Mouse (Mus musculus): ENCODE measurements around the gene Exoc4. TPM values are rescaled to one million over a fixed set of nuclear protein-coding genes. Genes with fewer than 3 reads are reported as not detected.

Gene Exoc4
- polyA plus RNA-seq, 1 experiment from 2014 or later, result 40.2 TPM

DNA sequence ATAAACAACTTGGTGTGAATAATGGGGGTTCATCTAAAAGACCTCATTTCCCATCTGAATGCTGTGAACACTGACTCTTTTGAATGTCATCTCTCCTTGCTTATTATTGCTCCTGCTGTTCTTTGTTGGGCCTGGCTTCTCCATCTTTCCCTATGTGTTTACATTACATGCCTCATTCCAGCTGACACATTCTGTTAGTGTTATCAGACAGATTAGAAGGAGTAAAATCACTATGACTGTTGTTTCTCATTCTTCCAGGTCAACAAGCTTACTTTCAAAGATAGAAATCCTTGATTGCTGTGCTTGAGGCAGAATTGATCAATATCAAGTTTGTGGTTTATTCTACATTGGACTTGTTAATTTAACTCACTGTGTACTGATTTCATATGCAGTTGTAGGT lies 377.0 kb downstream of the Exoc4 start:
- no peaks in the 10 kb centered on the region for H3K9me3 ChIP-seq (ENCODE audit: control insufficient read depth, low read depth, low read length)
- no peaks in the 10 kb centered on the region for H3K36me3 ChIP-seq (ENCODE audit: control insufficient read depth, insufficient read depth, low read length)
- H3K27ac ChIP-seq (ENCODE audit: low read length), result no peak overlapping the region
- H3K27me3 ChIP-seq (ENCODE audit: control insufficient read depth, insufficient read depth, low read length), result no peaks in the 10 kb centered on the region
- H3K4me1 ChIP-seq (ENCODE audit: control insufficient read depth, insufficient read depth, low read length), result no peaks in the 10 kb centered on the region
- no peak for ATAC-seq (ENCODE audit: insufficient number of reproducible peaks, insufficient read depth, low FRiP score, low read depth)
- H3K4me2 ChIP-seq (replicated peaks; ENCODE audit: low read depth, low read length), result no peak overlapping the region
- H3K9ac ChIP-seq (replicated peaks; ENCODE audit: low read depth, low read length), result no peak overlapping the region
- no peak overlapping the region for H3K4me3 ChIP-seq (ENCODE audit: low read depth, low read length)

- Histone ChIP-seq H3K9ac (replicated peaks; ENCODE audit: low read depth, low read length) (no peak overlapping the region), H3K27ac (ENCODE audit: low read length) (no peak overlapping the region), H3K4me2 (replicated peaks; ENCODE audit: low read depth, low read length) (no peak overlapping the region), H3K27me3 (ENCODE audit: control insufficient read depth, insufficient read depth, low read length) (no peaks in the 10 kb centered on the region), H3K9me3 (ENCODE audit: control insufficient read depth, low read depth, low read length) (no peaks in the 10 kb centered on the region), H3K36me3 (ENCODE audit: control insufficient read depth, insufficient read depth, low read length) (no peaks in the 10 kb centered on the region), H3K4me3 (ENCODE audit: low read depth, low read length) (no peak overlapping the region), H3K4me1 (ENCODE audit: control insufficient read depth, insufficient read depth, low read length) (no peaks in the 10 kb centered on the region)
- no peak for ATAC-seq (ENCODE audit: insufficient number of reproducible peaks, insufficient read depth, low FRiP score, low read depth)
- 94% methylated on average over 2 of the region's 2 CpGs for WGBS
These were observed 382.2 kb downstream of the Exoc4 start for GRCm38 (mm10) chr6:33631133-33631532.

GRCm38 (mm10) chr6:33637192-33637591 lies 388.3 kb downstream of the Exoc4 start:
- Histone ChIP-seq H3K27ac (ENCODE audit: low read length) (no peak overlapping the region), H3K36me3 (ENCODE audit: control insufficient read depth, insufficient read depth, low read length) (no peaks in the 10 kb centered on the region), H3K9ac (replicated peaks; ENCODE audit: low read depth, low read length) (no peak overlapping the region), H3K4me3 (ENCODE audit: low read depth, low read length) (no peak overlapping the region), H3K27me3 (ENCODE audit: control insufficient read depth, insufficient read depth, low read length) (no peaks in the 10 kb centered on the region), H3K4me2 (replicated peaks; ENCODE audit: low read depth, low read length) (no peak overlapping the region), H3K9me3 (ENCODE audit: control insufficient read depth, low read depth, low read length) (no peaks in the 10 kb centered on the region), H3K4me1 (ENCODE audit: control insufficient read depth, insufficient read depth, low read length) (no peaks in the 10 kb centered on the region)
- ATAC-seq (ENCODE audit: insufficient number of reproducible peaks, insufficient read depth, low FRiP score, low read depth), result no peak
- WGBS, result 52% methylated on average over 2 of the region's 2 CpGs

DNA sequence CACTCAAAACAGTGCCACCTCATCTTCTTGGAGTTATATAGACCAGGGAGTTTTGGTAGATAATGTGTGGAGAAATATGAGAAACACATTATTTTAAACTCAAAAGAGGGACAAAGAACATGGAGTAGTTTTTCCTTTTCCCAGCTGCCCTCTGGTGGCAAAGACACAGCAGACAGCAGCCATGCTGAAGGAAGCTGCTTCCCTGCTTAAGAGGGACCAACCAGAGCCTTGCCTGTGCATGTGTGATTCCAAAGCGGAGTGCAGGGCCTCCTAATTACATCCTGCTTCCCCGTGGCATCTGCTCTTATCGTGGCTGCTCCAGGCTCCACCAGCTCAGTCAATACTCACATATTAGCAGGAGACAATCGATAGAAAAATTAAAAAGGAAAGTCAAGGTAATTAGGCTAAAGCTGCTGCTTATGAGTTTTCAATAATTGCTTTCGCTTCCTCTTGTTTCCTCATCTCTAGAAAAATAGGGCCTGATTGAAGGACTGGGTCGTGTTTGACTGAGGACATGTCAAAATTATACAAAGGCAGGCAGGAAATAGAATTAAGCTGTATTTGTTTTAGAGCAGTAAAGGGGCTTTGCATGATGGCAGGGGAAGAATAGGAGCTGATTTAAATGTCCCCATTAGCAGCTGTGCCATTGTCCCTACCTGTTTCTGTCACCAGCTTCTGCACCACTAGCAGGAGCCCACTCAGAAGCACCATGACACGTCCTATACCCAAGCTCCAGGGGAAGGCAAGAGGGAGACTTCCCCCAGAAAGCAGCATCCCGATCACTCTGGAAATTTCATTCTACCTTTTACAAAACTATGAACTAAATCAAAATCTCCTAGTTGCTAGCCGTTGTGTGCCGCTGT lies 433.1 kb downstream of the Exoc4 start:
- H3K9me3 ChIP-seq (ENCODE audit: control insufficient read depth, low read depth, low read length), result no peaks in the 10 kb centered on the region
- ATAC-seq (ENCODE audit: insufficient number of reproducible peaks, insufficient read depth, low FRiP score, low read depth), result no peak
- H3K36me3 ChIP-seq (ENCODE audit: control insufficient read depth, insufficient read depth, low read length), result no peaks in the 10 kb centered on the region
- no peak overlapping the region for H3K9ac ChIP-seq (replicated peaks; ENCODE audit: low read depth, low read length)
- WGBS, result 51% methylated on average over 10 of the region's 10 CpGs
- H3K4me1 ChIP-seq (ENCODE audit: control insufficient read depth, insufficient read depth, low read length), result 0 out of 2 replicates have a peak, but pooled peaks cover 3% of the 10 kb centered on the region
- H3K27ac ChIP-seq (ENCODE audit: low read length), result no peak overlapping the region
- no peak overlapping the region for H3K4me2 ChIP-seq (replicated peaks; ENCODE audit: low read depth, low read length)
- no peak overlapping the region for H3K4me3 ChIP-seq (ENCODE audit: low read depth, low read length)
- no peaks in the 10 kb centered on the region for H3K27me3 ChIP-seq (ENCODE audit: control insufficient read depth, insufficient read depth, low read length)

DNA sequence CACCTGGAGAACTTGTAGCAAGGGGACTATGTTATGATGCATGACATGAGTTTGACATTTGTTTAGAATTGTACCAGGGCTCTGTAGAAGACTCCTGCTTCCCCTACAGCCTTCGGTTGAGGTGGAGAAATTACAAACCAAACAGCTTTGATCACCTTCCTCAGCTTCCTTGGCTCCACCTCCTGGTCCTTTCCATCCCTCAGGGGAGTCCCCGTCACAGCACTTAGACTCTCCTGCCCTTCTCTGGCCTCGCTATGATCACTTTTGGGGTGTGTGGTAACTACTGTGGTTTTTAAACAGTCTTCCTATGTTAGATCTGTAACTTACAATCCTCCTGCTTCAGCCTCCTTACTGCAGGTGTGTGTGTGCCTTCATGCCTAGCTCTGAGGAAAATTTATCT lies 434.6 kb downstream of the Exoc4 start:
- Histone ChIP-seq H3K27ac (ENCODE audit: low read length) (no peak overlapping the region), H3K27me3 (ENCODE audit: control insufficient read depth, insufficient read depth, low read length) (no peaks in the 10 kb centered on the region), H3K4me2 (replicated peaks; ENCODE audit: low read depth, low read length) (no peak overlapping the region), H3K9me3 (ENCODE audit: control insufficient read depth, low read depth, low read length) (no peaks in the 10 kb centered on the region), H3K4me3 (ENCODE audit: low read depth, low read length) (no peak overlapping the region), H3K36me3 (ENCODE audit: control insufficient read depth, insufficient read depth, low read length) (no peaks in the 10 kb centered on the region), H3K9ac (replicated peaks; ENCODE audit: low read depth, low read length) (no peak overlapping the region), H3K4me1 (ENCODE audit: control insufficient read depth, insufficient read depth, low read length) (0 out of 2 replicates have a peak, but pooled peaks cover 3% of the 10 kb centered on the region)
- 65% methylated on average over 3 of the region's 3 CpGs for WGBS
- ATAC-seq (ENCODE audit: insufficient number of reproducible peaks, insufficient read depth, low FRiP score, low read depth), result no peak

- H3K36me3 ChIP-seq (ENCODE audit: control insufficient read depth, insufficient read depth, low read length), result no peaks in the 10 kb centered on the region
- H3K9ac ChIP-seq (replicated peaks; ENCODE audit: low read depth, low read length), result no peak overlapping the region
These were observed 436.4 kb downstream of the Exoc4 start for GRCm38 (mm10) chr6:33685321-33685720.

GRCm38 (mm10) chr6:33690601-33691000 lies 441.7 kb downstream of the Exoc4 start:
- no peak for ATAC-seq (ENCODE audit: insufficient number of reproducible peaks, insufficient read depth, low FRiP score, low read depth)
- Histone ChIP-seq H3K9ac (replicated peaks; ENCODE audit: low read depth, low read length) (no peak overlapping the region), H3K4me3 (ENCODE audit: low read depth, low read length) (no peak overlapping the region), H3K4me2 (replicated peaks; ENCODE audit: low read depth, low read length) (no peak overlapping the region), H3K27ac (ENCODE audit: low read length) (no peak overlapping the region), H3K27me3 (ENCODE audit: control insufficient read depth, insufficient read depth, low read length) (no peaks in the 10 kb centered on the region), H3K4me1 (ENCODE audit: control insufficient read depth, insufficient read depth, low read length) (no peaks in the 10 kb centered on the region), H3K36me3 (ENCODE audit: control insufficient read depth, insufficient read depth, low read length) (no peaks in the 10 kb centered on the region), H3K9me3 (ENCODE audit: control insufficient read depth, low read depth, low read length) (no peaks in the 10 kb centered on the region)
- 86% methylated on average over 5 of the region's 5 CpGs for WGBS

More at GRCm38 (mm10) chr6:33685321-33685720, 436.4 kb downstream of the Exoc4 start:
- no peak for ATAC-seq (ENCODE audit: insufficient number of reproducible peaks, insufficient read depth, low FRiP score, low read depth)
- Histone ChIP-seq H3K4me3 (ENCODE audit: low read depth, low read length) (no peak overlapping the region), H3K9me3 (ENCODE audit: control insufficient read depth, low read depth, low read length) (no peaks in the 10 kb centered on the region), H3K27ac (ENCODE audit: low read length) (no peak overlapping the region), H3K27me3 (ENCODE audit: control insufficient read depth, insufficient read depth, low read length) (no peaks in the 10 kb centered on the region), H3K4me2 (replicated peaks; ENCODE audit: low read depth, low read length) (no peak overlapping the region), H3K4me1 (ENCODE audit: control insufficient read depth, insufficient read depth, low read length) (0 out of 2 replicates have a peak, but pooled peaks cover 3% of the 10 kb centered on the region)
- WGBS, result 60% methylated on average over 2 of the region's 2 CpGs

DNA sequence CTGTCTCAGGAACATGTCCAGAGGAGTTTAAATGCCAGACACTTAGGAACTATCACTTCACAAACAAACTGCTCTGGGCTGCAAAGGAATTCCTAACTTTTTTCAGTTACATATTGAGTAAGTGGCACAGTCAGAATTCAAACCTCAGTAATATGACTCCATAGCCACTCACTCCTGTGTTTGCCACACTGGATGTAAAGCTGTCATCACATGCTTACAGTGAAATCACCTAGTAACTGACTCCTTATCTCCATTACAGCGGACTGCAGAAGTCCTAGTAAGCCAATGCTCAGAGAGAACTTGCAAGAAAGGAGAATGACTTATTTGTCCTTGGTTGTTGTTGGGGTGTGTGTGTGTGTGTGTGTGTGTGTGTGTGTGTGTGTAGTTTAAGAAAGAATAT lies 448.1 kb downstream of the Exoc4 start:
- H3K27me3 ChIP-seq (ENCODE audit: control insufficient read depth, insufficient read depth, low read length), result no peaks in the 10 kb centered on the region
- H3K4me2 ChIP-seq (replicated peaks; ENCODE audit: low read depth, low read length), result no peak overlapping the region
- 70% methylated on average over 1 of the region's 1 CpGs for WGBS
- H3K9me3 ChIP-seq (ENCODE audit: control insufficient read depth, low read depth, low read length), result no peaks in the 10 kb centered on the region
- H3K27ac ChIP-seq (ENCODE audit: low read length), result no peak overlapping the region
- H3K9ac ChIP-seq (replicated peaks; ENCODE audit: low read depth, low read length), result no peak overlapping the region
- no peaks in the 10 kb centered on the region for H3K4me1 ChIP-seq (ENCODE audit: control insufficient read depth, insufficient read depth, low read length)
- H3K4me3 ChIP-seq (ENCODE audit: low read depth, low read length), result no peak overlapping the region
- no peaks in the 10 kb centered on the region for H3K36me3 ChIP-seq (ENCODE audit: control insufficient read depth, insufficient read depth, low read length)
- ATAC-seq (ENCODE audit: insufficient number of reproducible peaks, insufficient read depth, low FRiP score, low read depth), result no peak

DNA sequence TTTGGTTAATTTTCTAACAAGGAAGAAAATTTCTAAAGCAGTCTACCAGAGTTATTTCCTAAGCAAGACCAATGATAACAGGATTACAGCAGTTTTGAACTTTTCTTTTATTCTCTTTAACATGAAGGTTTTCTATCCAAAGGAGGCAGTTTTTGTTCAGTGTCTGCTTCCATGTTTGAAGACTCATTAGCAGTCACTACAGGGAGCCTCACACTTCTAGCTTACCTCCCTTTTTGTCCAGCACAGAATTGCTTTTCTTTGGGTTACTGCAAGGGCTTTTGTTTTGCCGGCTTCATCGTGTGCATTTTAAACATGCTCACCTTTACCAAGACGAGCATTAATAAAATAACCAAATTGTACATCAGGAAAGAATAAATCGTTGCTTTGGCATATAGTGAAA lies 460.0 kb downstream of the Exoc4 start:
- Histone ChIP-seq H3K4me1 (ENCODE audit: control insufficient read depth, insufficient read depth, low read length) (no peaks in the 10 kb centered on the region), H3K36me3 (ENCODE audit: control insufficient read depth, insufficient read depth, low read length) (no peaks in the 10 kb centered on the region), H3K9ac (replicated peaks; ENCODE audit: low read depth, low read length) (no peak overlapping the region), H3K9me3 (ENCODE audit: control insufficient read depth, low read depth, low read length) (no peaks in the 10 kb centered on the region), H3K27me3 (ENCODE audit: control insufficient read depth, insufficient read depth, low read length) (no peaks in the 10 kb centered on the region), H3K4me2 (replicated peaks; ENCODE audit: low read depth, low read length) (no peak overlapping the region), H3K27ac (ENCODE audit: low read length) (no peak overlapping the region), H3K4me3 (ENCODE audit: low read depth, low read length) (no peak overlapping the region)
- ATAC-seq (ENCODE audit: insufficient number of reproducible peaks, insufficient read depth, low FRiP score, low read depth), result no peak
- WGBS, result 83% methylated on average over 4 of the region's 4 CpGs
